Mouse (Mus musculus) midbrain, embryonic 14.5 days (tissue): ENCODE results near the gene C530025M09Rik. TPM values are rescaled to one million over a fixed set of nuclear protein-coding genes. Genes with fewer than 3 reads are reported as not detected.

ENCODE experiments used
- ATAC-seq: fragments of 200-750 bp; cut with Nextera tagmentation; 2 replicates; pipeline ENCODE4 v1.8.0; 2017; ENCODE audit warnings: moderate number of reproducible peaks, moderate library complexity; ENCODE audit not compliant: low FRiP score, low TSS enrichment
- DNase-seq: peaks from one replicate; pipeline ENCODE4 v3.0.0-alpha.2; 2015
- H3K27ac ChIP-seq: fragments of 300-500 bp; sonication (generic); replicated peaks from 2 replicates; pipeline ENCODE4 v1.5.1; 2014; ENCODE audit warnings: mild to moderate bottlenecking, low read depth, low read length, moderate library complexity
- H3K27me3 ChIP-seq: fragments of 300-500 bp; sonication (generic); 2 replicates; pipeline ENCODE4 v1.6.1; 2014; ENCODE audit warnings: low read length, control low read depth, mixed read lengths; ENCODE audit not compliant: control insufficient read depth, insufficient read depth
- H3K36me3 ChIP-seq: fragments of 300-500 bp; sonication (generic); 2 replicates; pipeline ENCODE4 v1.6.1; 2014; ENCODE audit warnings: low read length, control low read depth; ENCODE audit not compliant: control insufficient read depth, insufficient read depth
- H3K4me1 ChIP-seq: fragments of 300-500 bp; sonication (generic); 2 replicates; pipeline ENCODE4 v1.6.1; 2014; ENCODE audit warnings: mild to moderate bottlenecking, antibody characterized with exemption, low read length, control low read depth; ENCODE audit not compliant: control insufficient read depth, insufficient read depth
- H3K4me2 ChIP-seq: fragments of 300-500 bp; sonication (generic); 2 replicates; pipeline ENCODE4 v1.6.1; 2014; ENCODE audit warnings: mild to moderate bottlenecking, low read length, moderate library complexity
- H3K4me3 ChIP-seq: fragments of 300-500 bp; sonication (generic); replicated peaks from 2 replicates; pipeline ENCODE4 v1.5.1; 2014; ENCODE audit warnings: low read depth, low read length
- H3K9ac ChIP-seq: fragments of 300-500 bp; sonication (generic); replicated peaks from 2 replicates; pipeline ENCODE4 v1.6.1; 2014; ENCODE audit warnings: mild to moderate bottlenecking, low read length, moderate library complexity
- H3K9me3 ChIP-seq: fragments of 300-500 bp; sonication (generic); 2 replicates; pipeline ENCODE4 v1.6.1; 2016; ENCODE audit warnings: low read length, control low read depth, mixed read lengths; ENCODE audit not compliant: control insufficient read depth
- WGBS: fragments of 180-500 bp; shearing (Covaris S2); extraction: QIAGEN DNeasy Blood & Tissue Kit; methylation state at CpG from one replicate; pipeline ENCODE4 v1.1.7; 2014; 5-methylcytosine and 5-hydroxymethylcytosine counted together
- polyA plus RNA-seq: library from polyadenylated mRNA; unstranded; fragments of >200 nt; fragmentation: Nextera tagmentation; extraction: Ambion mirVana; gene quantifications from 2 replicates; pipeline ENCODE4 v1.2.1, GENCODE M21; 2014

Gene C530025M09Rik
- polyA plus RNA-seq, 1 experiment from 2014 or later = 1.0 TPM

GRCm38 (mm10) chr2:149844575-149844974, 13.6 kb upstream of the C530025M09Rik start:
- DNase-seq (no peak), ATAC-seq (0 out of 2 replicates have a peak, but pooled peaks have one; percentile 27)
- H3K36me3 ChIP-seq = no peaks in the 10 kb centered on the region
- H3K27me3 ChIP-seq = no peaks in the 10 kb centered on the region
- H3K4me3 ChIP-seq = no peak overlapping the region
- no peaks in the 10 kb centered on the region for H3K4me1 ChIP-seq
- H3K27ac ChIP-seq = no peak overlapping the region
- no peak overlapping the region for H3K9ac ChIP-seq
- H3K9me3 ChIP-seq = no peaks in the 10 kb centered on the region
- no peak overlapping the region for H3K4me2 ChIP-seq
- whole genome bisulfite sequencing = 90% methylated on average over 2 of the region's 2 CpGs

- Histone ChIP-seq H3K9ac (no peak overlapping the region), H3K4me3 (no peak overlapping the region), H3K27ac (no peak overlapping the region), H3K27me3 (no peaks in the 10 kb centered on the region), H3K4me1 (no peaks in the 10 kb centered on the region), H3K9me3 (no peaks in the 10 kb centered on the region), H3K36me3 (no peaks in the 10 kb centered on the region), H3K4me2 (no peak overlapping the region)
- no peak for ATAC-seq
- DNase-seq = no peak
- 92% methylated on average over 2 of the region's 2 CpGs for WGBS
Observed at GRCm38 (mm10) chr2:149839666-149840065, 8.7 kb upstream of the C530025M09Rik start.

GRCm38 (mm10) chr2:149836471-149837135, 5.6 kb upstream of the C530025M09Rik start:
- Histone ChIP-seq H3K4me2 (no peak overlapping the region), H3K9ac (no peak overlapping the region), H3K36me3 (no peaks in the 10 kb centered on the region), H3K9me3 (no peaks in the 10 kb centered on the region), H3K4me1 (peaks cover 6% of the 10 kb centered on the region; the same call in 1 of the 2 replicates), H3K27ac (no peak overlapping the region), H3K4me3 (no peak overlapping the region), H3K27me3 (peaks cover 14% of the 10 kb centered on the region; the same call in 1 of the 2 replicates)
- WGBS = 81% methylated on average over 2 of the region's 2 CpGs
- no peak for ATAC-seq
- DNase-seq = no peak

- H3K27ac ChIP-seq = no peak overlapping the region
- ATAC-seq (no peak), DNase-seq (no peak)
- H3K9ac ChIP-seq = no peak overlapping the region
- H3K4me2 ChIP-seq = no peak overlapping the region
- no peaks in the 10 kb centered on the region for H3K36me3 ChIP-seq
- no peak overlapping the region for H3K4me3 ChIP-seq
- 97% methylated on average over 1 of the region's 1 CpGs for WGBS
- no peaks in the 10 kb centered on the region for H3K9me3 ChIP-seq
- peaks cover 15% of the 10 kb centered on the region for H3K27me3 ChIP-seq
- peaks cover 6% of the 10 kb centered on the region; the same call in 1 of the 2 replicates for H3K4me1 ChIP-seq
Observed at GRCm38 (mm10) chr2:149835091-149835490, 4.1 kb upstream of the C530025M09Rik start.

- Histone ChIP-seq H3K4me2 (peak overlapping the region; percentile 98), H3K36me3 (no peaks in the 10 kb centered on the region), H3K27me3 (peaks cover 19% of the 10 kb centered on the region), H3K27ac (no peak overlapping the region), H3K4me3 (peak overlapping the region; percentile 65), H3K9ac (0 out of 2 replicates have a peak overlapping the region, but pooled peaks have one; percentile 16), H3K4me1 (peaks cover 10% of the 10 kb centered on the region; the same call in 1 of the 2 replicates), H3K9me3 (no peaks in the 10 kb centered on the region)
- ATAC-seq = no peak
- WGBS = 10% methylated on average over 5 of the region's 5 CpGs
- DNase-seq = no peak
Observed at GRCm38 (mm10) chr2:149832301-149832700, 1.3 kb upstream of the C530025M09Rik start.

GRCm38 (mm10) chr2:149831459-149832245, 639 bp upstream of the C530025M09Rik start:
- WGBS = 1% methylated on average over 29 of the region's 29 CpGs
- H3K4me3 ChIP-seq = peak overlapping the region; percentile 65
- DNase-seq (peak; percentile 46), ATAC-seq (0 out of 2 replicates have a peak, but pooled peaks have one; percentile 12)
- H3K27me3 ChIP-seq = peaks cover 19% of the 10 kb centered on the region
- peak overlapping the region; percentile 98 for H3K4me2 ChIP-seq
- no peaks in the 10 kb centered on the region for H3K36me3 ChIP-seq
- H3K27ac ChIP-seq = no peak overlapping the region
- H3K9ac ChIP-seq = peak overlapping the region; percentile 63; the same call in 1 of the 2 replicates
- H3K9me3 ChIP-seq = no peaks in the 10 kb centered on the region
- peaks cover 10% of the 10 kb centered on the region; the same call in 1 of the 2 replicates for H3K4me1 ChIP-seq

GRCm38 (mm10) chr2:149829955-149830535, 968 bp downstream of the C530025M09Rik start:
- ATAC-seq (peak; percentile 47; the same call in 1 of the 2 replicates), DNase-seq (peak; percentile 43)
- H3K9ac ChIP-seq = peak overlapping the region; percentile 63
- H3K27me3 ChIP-seq = peaks cover 19% of the 10 kb centered on the region
- peaks cover 10% of the 10 kb centered on the region; the same call in 1 of the 2 replicates for H3K4me1 ChIP-seq
- 1% methylated on average over 26 of the region's 26 CpGs for WGBS
- H3K4me3 ChIP-seq = peak overlapping the region; percentile 65
- peak overlapping the region; percentile 98 for H3K4me2 ChIP-seq
- no peak overlapping the region for H3K27ac ChIP-seq
- no peaks in the 10 kb centered on the region for H3K9me3 ChIP-seq
- H3K36me3 ChIP-seq = no peaks in the 10 kb centered on the region

GRCm38 (mm10) chr2:149828911-149829310, 2.1 kb downstream of the C530025M09Rik start, which contains the start of gene Syndig1:
TSS of gene Syndig1 (plus strand) at chr2:149829211.
- Histone ChIP-seq H3K27ac (no peak within 1 kb of the TSS), H3K9me3 (no peaks in the 10 kb centered on the region), H3K27me3 (peaks cover 19% of the 10 kb centered on the region), H3K36me3 (no peaks in the 10 kb centered on the region), H3K4me1 (peaks cover 10% of the 10 kb centered on the region; the same call in 1 of the 2 replicates), H3K9ac (peak within 1 kb of the TSS; percentile 63; the same call in 1 of the 2 replicates), H3K4me2 (peak within 1 kb of the TSS; percentile 98), H3K4me3 (peak within 1 kb of the TSS; percentile 65)
- 86% methylated on average over 2 of the region's 2 CpGs for WGBS
- ATAC-seq (no peak), DNase-seq (no peak)
